Mouse (Mus musculus): ENCODE results near the gene Fbxo7. TPM values are rescaled to one million over a fixed set of nuclear protein-coding genes. Genes with fewer than 3 reads are reported as not detected.

Fbxo7 gene
- polyA plus RNA-seq, 1 experiment = 16.8 TPM

DNA sequence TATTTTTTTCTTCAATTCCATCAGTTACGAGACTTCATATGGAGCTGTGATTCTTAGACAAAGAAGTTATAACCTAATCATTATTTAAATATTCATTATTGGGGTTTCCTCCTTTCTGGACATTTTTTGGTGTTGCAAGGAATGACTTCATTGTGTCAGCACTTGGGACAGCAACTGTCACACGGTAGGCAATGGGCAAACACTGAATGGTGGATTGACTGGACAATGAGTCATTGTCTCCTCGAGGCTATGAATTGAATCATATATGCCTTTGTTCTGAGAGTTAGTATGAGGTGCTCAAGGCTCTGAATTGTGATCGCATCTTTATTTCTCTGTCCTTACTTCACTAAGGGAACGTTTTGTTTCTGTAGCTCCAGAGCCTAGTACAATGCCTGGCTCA, 15.3 kb upstream of the Fbxo7 start:
- Histone ChIP-seq H3K27ac (ENCODE audit: insufficient read depth, low read depth, low read length) (no peak overlapping the region), H3K4me3 (ENCODE audit: low read depth, low read length) (no peak overlapping the region), H3K4me1 (ENCODE audit: control insufficient read depth, insufficient read depth, insufficient read length, low read length) (no peaks in the 10 kb centered on the region), H3K27me3 (ENCODE audit: control insufficient read depth, insufficient read depth, low read length) (peaks cover 3% of the 10 kb centered on the region; the same call in 1 of the 2 replicates), H3K36me3 (ENCODE audit: control insufficient read depth, insufficient read depth, low read length) (no peaks in the 10 kb centered on the region)
- no peak for TF ChIP-seq CTCF (IDR thresholded peaks at IDR 0.05; ENCODE audit: extremely low read depth, insufficient read length, insufficient replicate concordance, low read depth, low read length)
- no peak for TF ChIP-seq POLR2A (IDR thresholded peaks at IDR 0.05; ENCODE audit: low read depth, low read length)
- 62% methylated on average over 5 of the region's 5 CpGs for WGBS

GRCm38 (mm10) chr10:86009688-86010087, 12.1 kb upstream of the Fbxo7 start:
- Histone ChIP-seq H3K36me3 (ENCODE audit: control insufficient read depth, insufficient read depth, low read length) (no peaks in the 10 kb centered on the region), H3K4me3 (ENCODE audit: low read depth, low read length) (no peak overlapping the region), H3K27me3 (ENCODE audit: control insufficient read depth, insufficient read depth, low read length) (peaks cover 3% of the 10 kb centered on the region; the same call in 1 of the 2 replicates), H3K4me1 (ENCODE audit: control insufficient read depth, insufficient read depth, insufficient read length, low read length) (no peaks in the 10 kb centered on the region), H3K27ac (ENCODE audit: insufficient read depth, low read depth, low read length) (no peak overlapping the region)
- 78% methylated on average over 2 of the region's 2 CpGs for WGBS
- no peak for TF ChIP-seq POLR2A (IDR thresholded peaks at IDR 0.05; ENCODE audit: low read depth, low read length)
- no peak for TF ChIP-seq CTCF (IDR thresholded peaks at IDR 0.05; ENCODE audit: extremely low read depth, insufficient read length, insufficient replicate concordance, low read depth, low read length)

- WGBS = 8% methylated on average over 6 of the region's 6 CpGs
- Histone ChIP-seq H3K27me3 (ENCODE audit: control insufficient read depth, insufficient read depth, low read length) (peaks cover 3% of the 10 kb centered on the region; the same call in 1 of the 2 replicates), H3K4me3 (ENCODE audit: low read depth, low read length) (no peak overlapping the region), H3K27ac (ENCODE audit: insufficient read depth, low read depth, low read length) (no peak overlapping the region), H3K4me1 (ENCODE audit: control insufficient read depth, insufficient read depth, insufficient read length, low read length) (no peaks in the 10 kb centered on the region), H3K36me3 (ENCODE audit: control insufficient read depth, insufficient read depth, low read length) (no peaks in the 10 kb centered on the region)
- TF ChIP-seq POLR2A (IDR thresholded peaks at IDR 0.05; ENCODE audit: low read depth, low read length) (no peak), CTCF (IDR thresholded peaks at IDR 0.05; ENCODE audit: extremely low read depth, insufficient read length, insufficient replicate concordance, low read depth, low read length) (no peak)
These were observed 11.1 kb upstream of the Fbxo7 start for GRCm38 (mm10) chr10:86010636-86011035.

GRCm38 (mm10) chr10:86011172-86011571, 10.6 kb upstream of the Fbxo7 start:
- peaks cover 3% of the 10 kb centered on the region; the same call in 1 of the 2 replicates for H3K27me3 ChIP-seq (ENCODE audit: control insufficient read depth, insufficient read depth, low read length)
- WGBS = 62% methylated on average over 2 of the region's 2 CpGs
- TF ChIP-seq POLR2A (IDR thresholded peaks at IDR 0.05; ENCODE audit: low read depth, low read length) (no peak), CTCF (IDR thresholded peaks at IDR 0.05; ENCODE audit: extremely low read depth, insufficient read length, insufficient replicate concordance, low read depth, low read length) (no peak)
- H3K27ac ChIP-seq (ENCODE audit: insufficient read depth, low read depth, low read length) = no peak overlapping the region
- no peaks in the 10 kb centered on the region for H3K4me1 ChIP-seq (ENCODE audit: control insufficient read depth, insufficient read depth, insufficient read length, low read length)
- H3K36me3 ChIP-seq (ENCODE audit: control insufficient read depth, insufficient read depth, low read length) = no peaks in the 10 kb centered on the region
- no peak overlapping the region for H3K4me3 ChIP-seq (ENCODE audit: low read depth, low read length)

GRCm38 (mm10) chr10:86011781-86012180, 10.0 kb upstream of the Fbxo7 start, which contains the start of gene Bpifc:
TSS of gene Bpifc (minus strand) at chr10:86011895.
- Histone ChIP-seq H3K4me3 (ENCODE audit: low read depth, low read length) (no peak within 1 kb of the TSS), H3K27me3 (ENCODE audit: control insufficient read depth, insufficient read depth, low read length) (peaks cover 3% of the 10 kb centered on the region; the same call in 1 of the 2 replicates), H3K4me1 (ENCODE audit: control insufficient read depth, insufficient read depth, insufficient read length, low read length) (no peaks in the 10 kb centered on the region), H3K27ac (ENCODE audit: insufficient read depth, low read depth, low read length) (no peak within 1 kb of the TSS), H3K36me3 (ENCODE audit: control insufficient read depth, insufficient read depth, low read length) (no peaks in the 10 kb centered on the region)
- TF ChIP-seq POLR2A (IDR thresholded peaks at IDR 0.05; ENCODE audit: low read depth, low read length) (no peak), CTCF (IDR thresholded peaks at IDR 0.05; ENCODE audit: extremely low read depth, insufficient read length, insufficient replicate concordance, low read depth, low read length) (no peak)
- WGBS = 37% methylated on average over 2 of the region's 2 CpGs

GRCm38 (mm10) chr10:86017781-86018180, 4.0 kb upstream of the Fbxo7 start:
- Histone ChIP-seq H3K27me3 (ENCODE audit: control insufficient read depth, insufficient read depth, low read length) (no peaks in the 10 kb centered on the region), H3K4me1 (ENCODE audit: control insufficient read depth, insufficient read depth, insufficient read length, low read length) (no peaks in the 10 kb centered on the region), H3K4me3 (ENCODE audit: low read depth, low read length) (no peak overlapping the region), H3K36me3 (ENCODE audit: control insufficient read depth, insufficient read depth, low read length) (no peaks in the 10 kb centered on the region), H3K27ac (ENCODE audit: insufficient read depth, low read depth, low read length) (no peak overlapping the region)
- WGBS = 93% methylated on average over 7 of the region's 7 CpGs
- no peak for TF ChIP-seq CTCF (IDR thresholded peaks at IDR 0.05; ENCODE audit: extremely low read depth, insufficient read length, insufficient replicate concordance, low read depth, low read length)

DNA sequence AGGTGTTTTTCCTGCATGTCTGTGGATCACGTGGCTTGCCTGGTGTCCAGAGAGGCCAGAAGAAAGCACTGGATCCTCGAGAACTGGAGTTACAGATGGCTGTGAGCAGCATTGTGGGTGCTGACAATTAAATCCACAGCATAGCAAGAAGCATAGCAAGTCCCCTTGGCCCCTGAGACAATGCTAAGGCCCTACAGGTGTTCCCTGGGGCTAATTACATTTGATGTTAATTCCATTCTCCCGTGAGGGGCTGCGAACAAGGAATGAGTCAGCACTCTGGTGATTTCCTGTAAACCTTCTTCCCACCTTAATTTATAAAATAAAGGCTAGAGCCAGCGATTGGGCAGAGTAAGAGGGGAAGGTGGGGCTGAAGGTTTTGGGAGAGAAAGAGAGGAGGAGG, 3.0 kb upstream of the Fbxo7 start:
- no peak for TF ChIP-seq POLR2A (IDR thresholded peaks at IDR 0.05; ENCODE audit: low read depth, low read length)
- Histone ChIP-seq H3K4me1 (ENCODE audit: control insufficient read depth, insufficient read depth, insufficient read length, low read length) (no peaks in the 10 kb centered on the region), H3K36me3 (ENCODE audit: control insufficient read depth, insufficient read depth, low read length) (no peaks in the 10 kb centered on the region), H3K27me3 (ENCODE audit: control insufficient read depth, insufficient read depth, low read length) (no peaks in the 10 kb centered on the region), H3K27ac (ENCODE audit: insufficient read depth, low read depth, low read length) (no peak overlapping the region), H3K4me3 (ENCODE audit: low read depth, low read length) (no peak overlapping the region)
- WGBS = 65% methylated on average over 5 of the region's 5 CpGs

DNA sequence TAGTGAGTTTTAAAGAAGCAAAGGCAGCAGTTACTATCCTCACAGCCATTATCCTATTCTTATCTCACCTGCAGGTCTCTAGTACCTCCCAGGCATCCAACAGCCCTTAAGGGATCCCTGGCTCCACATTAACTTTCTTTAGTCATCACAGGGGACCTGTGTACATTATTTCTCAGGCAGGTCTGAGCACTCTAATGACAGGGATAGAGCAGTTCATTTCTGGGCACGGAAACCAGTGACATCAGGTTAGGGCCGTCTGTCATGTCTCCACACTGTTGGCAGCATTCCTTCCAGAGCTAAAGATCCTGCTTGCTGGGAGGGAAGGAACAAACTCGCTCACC, 394 bp upstream of the Fbxo7 start:
- H3K27ac ChIP-seq (ENCODE audit: insufficient read depth, low read depth, low read length) = no peak overlapping the region
- H3K4me3 ChIP-seq (ENCODE audit: low read depth, low read length) = peak overlapping the region; percentile 83
- no peaks in the 10 kb centered on the region for H3K27me3 ChIP-seq (ENCODE audit: control insufficient read depth, insufficient read depth, low read length)
- peaks cover 5% of the 10 kb centered on the region; the same call in 1 of the 2 replicates for H3K36me3 ChIP-seq (ENCODE audit: control insufficient read depth, insufficient read depth, low read length)
- WGBS = 1% methylated on average over 3 of the region's 3 CpGs
- H3K4me1 ChIP-seq (ENCODE audit: control insufficient read depth, insufficient read depth, insufficient read length, low read length) = no peaks in the 10 kb centered on the region
- no peak for TF ChIP-seq CTCF (IDR thresholded peaks at IDR 0.05; ENCODE audit: extremely low read depth, insufficient read length, insufficient replicate concordance, low read depth, low read length)
- TF ChIP-seq POLR2A (IDR thresholded peaks at IDR 0.05; ENCODE audit: low read depth, low read length) = no peak

Measured in small intestine, adult 2 months (tissue).